Mouse (Mus musculus) midbrain, embryonic 14.5 days (tissue): Measurements from ENCODE around the gene Sertad4. TPM values are rescaled to one million over a fixed set of nuclear protein-coding genes. Genes with fewer than 3 reads are reported as not detected.

Source experiments
- ATAC-seq: fragments of 200-750 bp; cut with Nextera tagmentation; 2 replicates; pipeline ENCODE4 v1.8.0; 2017; ENCODE audit warnings: moderate number of reproducible peaks, moderate library complexity; ENCODE audit not compliant: low FRiP score, low TSS enrichment
- DNase-seq: peaks from one replicate; pipeline ENCODE4 v3.0.0-alpha.2; 2015
- H3K27ac ChIP-seq: fragments of 300-500 bp; sonication (generic); replicated peaks from 2 replicates; pipeline ENCODE4 v1.5.1; 2014; ENCODE audit warnings: mild to moderate bottlenecking, low read depth, low read length, moderate library complexity
- H3K27me3 ChIP-seq: fragments of 300-500 bp; sonication (generic); 2 replicates; pipeline ENCODE4 v1.6.1; 2014; ENCODE audit warnings: low read length, control low read depth, mixed read lengths; ENCODE audit not compliant: control insufficient read depth, insufficient read depth
- H3K36me3 ChIP-seq: fragments of 300-500 bp; sonication (generic); 2 replicates; pipeline ENCODE4 v1.6.1; 2014; ENCODE audit warnings: low read length, control low read depth; ENCODE audit not compliant: control insufficient read depth, insufficient read depth
- H3K4me1 ChIP-seq: fragments of 300-500 bp; sonication (generic); 2 replicates; pipeline ENCODE4 v1.6.1; 2014; ENCODE audit warnings: mild to moderate bottlenecking, antibody characterized with exemption, low read length, control low read depth; ENCODE audit not compliant: control insufficient read depth, insufficient read depth
- H3K4me2 ChIP-seq: fragments of 300-500 bp; sonication (generic); 2 replicates; pipeline ENCODE4 v1.6.1; 2014; ENCODE audit warnings: mild to moderate bottlenecking, low read length, moderate library complexity
- H3K4me3 ChIP-seq: fragments of 300-500 bp; sonication (generic); replicated peaks from 2 replicates; pipeline ENCODE4 v1.5.1; 2014; ENCODE audit warnings: low read depth, low read length
- H3K9ac ChIP-seq: fragments of 300-500 bp; sonication (generic); replicated peaks from 2 replicates; pipeline ENCODE4 v1.6.1; 2014; ENCODE audit warnings: mild to moderate bottlenecking, low read length, moderate library complexity
- H3K9me3 ChIP-seq: fragments of 300-500 bp; sonication (generic); 2 replicates; pipeline ENCODE4 v1.6.1; 2016; ENCODE audit warnings: low read length, control low read depth, mixed read lengths; ENCODE audit not compliant: control insufficient read depth
- WGBS: fragments of 180-500 bp; shearing (Covaris S2); extraction: QIAGEN DNeasy Blood & Tissue Kit; methylation state at CpG from one replicate; pipeline ENCODE4 v1.1.7; 2014; 5-methylcytosine and 5-hydroxymethylcytosine counted together
- polyA plus RNA-seq: library from polyadenylated mRNA; unstranded; fragments of >200 nt; fragmentation: Nextera tagmentation; extraction: Ambion mirVana; gene quantifications from 2 replicates; pipeline ENCODE4 v1.2.1, GENCODE M21; 2014

Gene Sertad4
- polyA plus RNA-seq, 1 experiment from 2014 or later: 39.5 TPM

GRCm38 (mm10) chr1:192796201-192797010, 59.1 kb downstream of the Sertad4 start:
- Histone ChIP-seq H3K36me3 (no peaks in the 10 kb centered on the region), H3K9ac (0 out of 2 replicates have a peak overlapping the region, but pooled peaks have one; percentile 2), H3K27me3 (no peaks in the 10 kb centered on the region), H3K9me3 (no peaks in the 10 kb centered on the region), H3K27ac (peak overlapping the region; percentile 78), H3K4me2 (no peak overlapping the region), H3K4me1 (peaks cover 19% of the 10 kb centered on the region), H3K4me3 (no peak overlapping the region)
- 6% methylated on average over 18 of the region's 21 CpGs for WGBS
- DNase-seq (peak; percentile 65), ATAC-seq (peak; percentile 49; the same call in 1 of the 2 replicates)

- H3K4me3 ChIP-seq: no peak overlapping the region
- ATAC-seq (peak; percentile 39; the same call in 1 of the 2 replicates), DNase-seq (no peak)
- no peak overlapping the region for H3K9ac ChIP-seq
- H3K36me3 ChIP-seq: no peaks in the 10 kb centered on the region
- WGBS: 68% methylated on average over 9 of the region's 9 CpGs
- no peaks in the 10 kb centered on the region for H3K27me3 ChIP-seq
- H3K4me2 ChIP-seq: no peak overlapping the region
- H3K4me1 ChIP-seq: peaks cover 19% of the 10 kb centered on the region
- H3K27ac ChIP-seq: peak overlapping the region; percentile 78
- H3K9me3 ChIP-seq: no peaks in the 10 kb centered on the region
Observed at GRCm38 (mm10) chr1:192794957-192795745, 60.4 kb downstream of the Sertad4 start.

Other genes starting within 250 kb of the Sertad4 start
- gene Hhat, start 84.5 kb downstream of the Sertad4 start, polyA plus RNA-seq: 3.9 and 4.5 TPM in 2 replicates
- gene Syt14, start 180.0 kb upstream of the Sertad4 start, polyA plus RNA-seq: 10.9 and 12.4 TPM in 2 replicates